In the genomic region with DNA sequence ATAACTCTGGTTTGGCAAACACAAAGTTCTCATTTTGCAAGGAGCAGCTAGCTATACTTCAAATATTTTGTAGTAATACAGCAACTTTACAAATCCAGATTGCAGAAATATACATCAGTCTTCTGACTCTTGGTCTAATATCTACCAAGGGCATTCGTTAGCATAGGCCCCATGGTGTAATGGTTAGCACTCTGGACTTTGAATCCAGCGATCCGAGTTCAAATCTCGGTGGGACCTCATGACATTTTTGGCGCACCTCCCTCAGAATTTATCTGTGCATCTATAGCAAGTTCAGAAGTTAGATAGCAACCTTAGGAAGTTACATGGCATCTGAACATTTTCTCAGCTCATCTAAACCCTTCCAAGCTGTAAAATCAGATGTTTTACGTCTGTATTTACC, we compare ENCODE assay signal across 8 mouse cellular contexts. TPM values are rescaled to one million over a fixed set of nuclear protein-coding genes. Genes with fewer than 3 reads are reported as not detected.
DNase-seq lines count a peak whose midpoint lies in the region; ATAC-seq and TF ChIP-seq lines count a peak whose summit lies in the region.

No protein-coding gene starts in this region.

- H3K27me3 ChIP-seq in E14TG2a.4 (ENCODE audit: insufficient read depth, low read length): no peaks in the 10 kb centered on the region
- no peaks in the 10 kb centered on the region for H3K27me3 ChIP-seq in forebrain, embryonic 16.5 days (replicated peaks; ENCODE audit: control insufficient read depth, insufficient read depth, low read length)
- no peaks in the 10 kb centered on the region for H3K27me3 ChIP-seq in neural tube, embryonic 14.5 days (ENCODE audit: control insufficient read depth, insufficient read depth, low read length)

- H3K4me2 ChIP-seq in forebrain, embryonic 16.5 days (ENCODE audit: low read length): peak overlapping the region; percentile 61
- peak overlapping the region; percentile 61 for H3K4me2 ChIP-seq in neural tube, embryonic 14.5 days (ENCODE audit: low read depth, low read length)

- no peak for TF ChIP-seq POLR2A in lung, adult 2 months (IDR thresholded peaks at IDR 0.05; ENCODE audit: borderline replicate concordance, extremely low read depth, low read depth, low read length)

- H3K27ac ChIP-seq in forebrain, embryonic 16.5 days (ENCODE audit: low read length): no peak overlapping the region
- no peak overlapping the region for H3K27ac ChIP-seq in neural tube, embryonic 14.5 days (ENCODE audit: low read depth, low read length)

- ATAC-seq in forebrain, embryonic 16.5 days: peak; percentile 7; the same call in 1 of the 2 replicates
- peak; percentile 17 to 26; a peak in 1 of 4 replicates for ATAC-seq in hematopoietic stem cell, adult 5-6 weeks (replicated peaks in 1 of 2; ENCODE audit: insufficient read depth in 1 of 2, low FRiP score in 2 of 2, low TSS enrichment in 1 of 2, low read depth in 1 of 2, poor library complexity in 2 of 2, severe bottlenecking in 2 of 2)
- ATAC-seq in neural tube, embryonic 14.5 days (ENCODE audit: low read depth): peak; percentile 47

- H3K9me3 ChIP-seq in E14TG2a.4 (ENCODE audit: low read length): no peaks in the 10 kb centered on the region
- no peaks in the 10 kb centered on the region for H3K9me3 ChIP-seq in forebrain, embryonic 16.5 days (ENCODE audit: control insufficient read depth, low read length)
- H3K9me3 ChIP-seq in neural tube, embryonic 14.5 days (ENCODE audit: control insufficient read depth, low read length): no peaks in the 10 kb centered on the region

- no peaks in the 10 kb centered on the region for H3K36me3 ChIP-seq in E14TG2a.4 (ENCODE audit: insufficient read depth, low read length)
- H3K36me3 ChIP-seq in forebrain, embryonic 16.5 days (ENCODE audit: control insufficient read depth, insufficient read depth): no peaks in the 10 kb centered on the region
- no peaks in the 10 kb centered on the region for H3K36me3 ChIP-seq in neural tube, embryonic 14.5 days (ENCODE audit: control insufficient read depth, insufficient read depth, low read length)

- TF ChIP-seq CTCF in E14TG2a.4 (conservative IDR thresholded peaks at IDR 0.05; ENCODE audit: low read length): no peak
- no peak for TF ChIP-seq CTCF in lung, adult 2 months (IDR thresholded peaks at IDR 0.05; ENCODE audit: insufficient read depth, low read length)

- peak overlapping the region; percentile 85 for H3K4me3 ChIP-seq in E14TG2a.4 (replicated peaks; ENCODE audit: low read length)
- peak overlapping the region; percentile 38 for H3K4me3 ChIP-seq in forebrain, embryonic 16.5 days (replicated peaks; ENCODE audit: low read length)
- H3K4me3 ChIP-seq in lung, adult 2 months (replicated peaks; ENCODE audit: extremely low read depth, low read depth, low read length): peak overlapping the region; percentile 54
- peak overlapping the region; percentile 39 for H3K4me3 ChIP-seq in neural tube, embryonic 14.5 days (ENCODE audit: low read depth, low read length)

- peaks cover 47% of the 10 kb centered on the region for H3K4me1 ChIP-seq in E14TG2a.4 (replicated peaks; ENCODE audit: low read depth, low read length)
- peaks cover 7% of the 10 kb centered on the region for H3K4me1 ChIP-seq in forebrain, embryonic 16.5 days (replicated peaks; ENCODE audit: control insufficient read depth, insufficient read depth, low read length)
- H3K4me1 ChIP-seq in lung, adult 2 months (ENCODE audit: control insufficient read depth, insufficient read depth, low read length): no peaks in the 10 kb centered on the region; the same call in 1 of the 2 replicates
- H3K4me1 ChIP-seq in neural tube, embryonic 14.5 days (ENCODE audit: control insufficient read depth, insufficient read depth, low read length): peaks cover 4% of the 10 kb centered on the region; the same call in 1 of the 2 replicates

- under 1% methylated on average over 6 of the region's 6 CpGs for WGBS in forebrain, embryonic 16.5 days
- WGBS in lung, adult 2 months: 0% methylated on average over 6 of the region's 6 CpGs
- under 1% methylated on average over 6 of the region's 6 CpGs for WGBS in neural tube, embryonic 14.5 days

- H3K9ac ChIP-seq in forebrain, embryonic 16.5 days (replicated peaks; ENCODE audit: low read depth, low read length): no peak overlapping the region
- no peak overlapping the region for H3K9ac ChIP-seq in neural tube, embryonic 14.5 days (replicated peaks; ENCODE audit: low read depth, low read length)

- peak; percentile 71 for DNase-seq in cerebellum, adult 11-12 months
- DNase-seq in layer of hippocampus, adult 8-10 months (ENCODE audit: low spot score in 2 of 2): peak; percentile 60 to 88
- peak; percentile 71 for DNase-seq in lung, adult 2 months
- DNase-seq in thymus, postnatal 0 days (ENCODE audit: low spot score): peak; percentile 89

RNA-seq across cellular contexts. Expression of a gene that starts 12.0 kb away (rescaled TPM):
- polyA plus RNA-seq in forebrain, embryonic 16.5 days (2015; fragmentation: Nextera tagmentation; extraction: Ambion mirVana): 2.9 and 4.6 TPM in 2 replicates
- total RNA-seq in hematopoietic stem cell, adult 5-6 weeks (2017): 427 and 875 TPM in 2 replicates
- 100 to 1,000 TPM; 236 to 302 (median 261) TPM for total RNA-seq in layer of hippocampus, adult 8-10 months (2022)
- 27.1 and 28.0 TPM in 2 replicates for polyA plus RNA-seq in lung, adult 2 months (2012; rRNA removed)
- polyA plus RNA-seq in neural tube, embryonic 14.5 days (2014; fragmentation: Nextera tagmentation; extraction: Ambion mirVana): 1.7 and 2.1 TPM in 2 replicates
- polyA plus RNA-seq in thymus, postnatal 0 days (2015; fragmentation: Nextera tagmentation; extraction: Ambion mirVana): 24.2 and 31.5 TPM in 2 replicates

RNA-seq across cellular contexts. Expression of a gene that starts 14.8 kb away (rescaled TPM):
- polyA plus RNA-seq in forebrain, embryonic 16.5 days (2015; fragmentation: Nextera tagmentation; extraction: Ambion mirVana): not detected in 2 replicates
- 1,050 and 1,435 TPM in 2 replicates for total RNA-seq in hematopoietic stem cell, adult 5-6 weeks (2017)
- 1 to 10 TPM in 3 of 4 experiments, not detected in 1; 1.6 to 6.5 (median 1.8) TPM for total RNA-seq in layer of hippocampus, adult 8-10 months (2022)
- 28.7 and 47.1 TPM in 2 replicates for polyA plus RNA-seq in lung, adult 2 months (2012; rRNA removed)
- polyA plus RNA-seq in neural tube, embryonic 14.5 days (2014; fragmentation: Nextera tagmentation; extraction: Ambion mirVana): not detected in 2 replicates
- polyA plus RNA-seq in thymus, postnatal 0 days (2015; fragmentation: Nextera tagmentation; extraction: Ambion mirVana): 32.3 and 49.5 TPM in 2 replicates

RNA-seq across cellular contexts. Expression of a gene that starts 16.3 kb away (rescaled TPM):
- 1.5 and 3.2 TPM in 2 replicates for polyA plus RNA-seq in forebrain, embryonic 16.5 days (2015; fragmentation: Nextera tagmentation; extraction: Ambion mirVana)
- 35.1 and 72.3 TPM in 2 replicates for total RNA-seq in hematopoietic stem cell, adult 5-6 weeks (2017)
- total RNA-seq in layer of hippocampus, adult 8-10 months (2022): 1 to 10 TPM; 1.2 to 3.4 (median 2.2) TPM
- 2.1 and 2.3 TPM in 2 replicates for polyA plus RNA-seq in lung, adult 2 months (2012; rRNA removed)
- 0.72 TPM in 1 of 2 replicates, not detected in the other for polyA plus RNA-seq in neural tube, embryonic 14.5 days (2014; fragmentation: Nextera tagmentation; extraction: Ambion mirVana)
- polyA plus RNA-seq in thymus, postnatal 0 days (2015; fragmentation: Nextera tagmentation; extraction: Ambion mirVana): 27.6 and 43.7 TPM in 2 replicates

RNA-seq across cellular contexts. Expression of a gene that starts 24.3 kb away (rescaled TPM):
- polyA plus RNA-seq in forebrain, embryonic 16.5 days (2015; fragmentation: Nextera tagmentation; extraction: Ambion mirVana): 0.23 and 0.47 TPM in 2 replicates
- 47.7 and 59.1 TPM in 2 replicates for total RNA-seq in hematopoietic stem cell, adult 5-6 weeks (2017)
- total RNA-seq in layer of hippocampus, adult 8-10 months (2022): under 1 TPM; 0.34 to 0.73 (median 0.61) TPM
- polyA plus RNA-seq in lung, adult 2 months (2012; rRNA removed): 0.66 and 0.87 TPM in 2 replicates
- 0.33 TPM in 1 of 2 replicates, not detected in the other for polyA plus RNA-seq in neural tube, embryonic 14.5 days (2014; fragmentation: Nextera tagmentation; extraction: Ambion mirVana)
- 1.6 and 1.9 TPM in 2 replicates for polyA plus RNA-seq in thymus, postnatal 0 days (2015; fragmentation: Nextera tagmentation; extraction: Ambion mirVana)

RNA-seq across cellular contexts. Expression of a gene that starts 25.0 kb away (rescaled TPM):
- polyA plus RNA-seq in forebrain, embryonic 16.5 days (2015; fragmentation: Nextera tagmentation; extraction: Ambion mirVana): 0.30 and 0.61 TPM in 2 replicates
- 45.4 and 80.4 TPM in 2 replicates for total RNA-seq in hematopoietic stem cell, adult 5-6 weeks (2017)
- 10 to 100 TPM; 12.5 to 15.7 (median 14.2) TPM for total RNA-seq in layer of hippocampus, adult 8-10 months (2022)
- polyA plus RNA-seq in lung, adult 2 months (2012; rRNA removed): 1.3 and 1.7 TPM in 2 replicates
- 0.52 TPM in 1 of 2 replicates, not detected in the other for polyA plus RNA-seq in neural tube, embryonic 14.5 days (2014; fragmentation: Nextera tagmentation; extraction: Ambion mirVana)
- polyA plus RNA-seq in thymus, postnatal 0 days (2015; fragmentation: Nextera tagmentation; extraction: Ambion mirVana): 4.8 and 9.0 TPM in 2 replicates

Comparison
In these comparisons a context has a peak if more than half of its experiments do, and no peak if none do; other contexts are left out.
1. RNA of a gene that starts 14.8 kb away (polyA plus RNA-seq): 32.3 to 49.5 TPM in thymus, postnatal 0 days and 28.7 to 47.1 TPM in lung, adult 2 months; not detected in forebrain, embryonic 16.5 days and not detected in neural tube, embryonic 14.5 days; every median in the first group is over 10 times any median in the second.
2. Peak in every context shown above with its lines, with median percentiles within 50 percentile points of each other: H3K4me3 ChIP-seq, DNase-seq and ATAC-seq.